Mouse (Mus musculus) E14TG2a.4 (cell line): ENCODE measurements around the gene Epb41l5.

Experiments used
- CTCF ChIP-seq: conservative IDR thresholded peaks from 2 replicates; pipeline ENCODE4 v1.5.1; 2014; ENCODE audit warnings: low read length
- NANOG ChIP-seq: IDR thresholded peaks from 2 replicates; pipeline ENCODE4 v1.6.1; 2014; ENCODE audit warnings: borderline replicate concordance, low read length, mixed read lengths
- POU5F1 ChIP-seq: IDR thresholded peaks from 2 replicates; pipeline ENCODE4 v1.6.1; 2014; ENCODE audit warnings: low read length, borderline replicate concordance

- TF ChIP-seq CTCF (no peak), POU5F1 (no peak), NANOG (no peak)
Measured at GRCm38 (mm10) chr1:119543316-119543715, 105.5 kb downstream of the Epb41l5 start.
